Mouse (Mus musculus) bone marrow macrophage, adult 2 months (primary cell): Measurements from ENCODE around the gene Dst.

Source experiments
- CTCF ChIP-seq: IDR thresholded peaks from 2 replicates; pipeline ENCODE4 v1.5.1; 2012; ENCODE audit warnings: low read depth, mild to moderate bottlenecking, low read length, moderate library complexity
- POLR2A ChIP-seq: IDR thresholded peaks from 2 replicates; pipeline ENCODE4 v1.6.1; 2012; ENCODE audit warnings: mild to moderate bottlenecking, low read depth, low read length, borderline replicate concordance

DNA sequence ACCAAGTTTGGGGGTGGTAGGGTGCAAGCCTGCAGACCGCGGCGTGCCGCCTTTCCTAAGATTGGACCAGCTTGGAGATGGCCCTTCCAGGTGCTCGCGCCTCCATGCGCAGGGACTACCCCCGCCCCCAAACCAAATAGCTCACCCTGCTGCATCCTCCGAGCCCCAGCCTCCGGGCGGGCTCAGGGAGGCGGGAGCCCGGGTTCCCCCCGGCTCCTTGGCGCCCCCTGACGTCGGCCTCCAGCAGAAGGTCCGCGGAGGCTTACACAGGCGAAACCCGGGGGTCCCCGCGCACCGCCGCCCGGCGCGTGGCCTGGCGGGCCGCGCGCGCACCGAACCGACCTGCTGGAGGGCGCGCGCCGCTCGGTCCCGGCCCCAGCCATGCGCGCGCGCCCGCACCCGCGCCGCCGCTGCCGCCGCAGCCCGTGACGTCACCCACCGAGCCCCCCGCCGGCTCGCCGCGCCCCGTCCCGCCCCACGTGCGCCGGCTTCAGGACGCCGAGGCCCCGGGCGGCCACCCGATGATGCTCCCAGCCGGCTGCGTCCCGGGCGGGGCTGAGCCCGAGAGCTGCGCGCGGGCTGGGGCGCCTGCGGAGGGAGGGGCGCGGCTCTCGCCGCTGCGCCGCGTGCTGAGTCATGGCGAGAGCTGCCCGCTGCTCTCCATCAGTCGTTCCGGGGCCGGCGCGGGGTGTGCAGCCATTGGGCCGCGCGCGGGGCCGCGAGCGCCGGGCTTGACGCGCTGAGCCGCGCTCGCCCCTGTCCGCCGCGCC lies 419 bp upstream of the Dst start, which contains the start of gene Bend6:
- TF ChIP-seq CTCF (no peak), POLR2A (no peak)
